Mouse (Mus musculus) heart, embryonic 14.5 days (tissue): Measurements from ENCODE around the gene Maml1. TPM values are rescaled to one million over a fixed set of nuclear protein-coding genes. Genes with fewer than 3 reads are reported as not detected.

Experiments used
- ATAC-seq: fragments of 200-750 bp; cut with Nextera tagmentation; 2 replicates; pipeline ENCODE4 v1.8.0; 2017; ENCODE audit warnings: low read depth, moderate TSS enrichment; ENCODE audit not compliant: insufficient number of reproducible peaks, insufficient read depth, low FRiP score
- H3K27ac ChIP-seq, 2 experiments: fragments of 200-500 bp in 1 of 2; fragments of 300-500 bp in 1 of 2; sonication (generic) in 1 of 2; replicated peaks in 1 of 2; 2 replicates each; pipeline ENCODE4 v1.5.1; 2012 to 2014; ENCODE audit warnings: low read depth in 2 of 2, low read length in 2 of 2, control low read depth in 1 of 2, mild to moderate bottlenecking in 1 of 2, mixed read lengths in 1 of 2; ENCODE audit not compliant: control insufficient read depth in 1 of 2, insufficient read depth in 1 of 2
- H3K27me3 ChIP-seq: fragments of 300-500 bp; sonication (generic); 2 replicates; pipeline ENCODE4 v1.6.1; 2014; ENCODE audit warnings: mild to moderate bottlenecking, low read length, control low read depth; ENCODE audit not compliant: control insufficient read depth, insufficient read depth
- H3K36me3 ChIP-seq: fragments of 300-500 bp; sonication (generic); 2 replicates; pipeline ENCODE4 v1.6.1; 2014; ENCODE audit warnings: mild to moderate bottlenecking, control low read depth, low read length, mixed read lengths; ENCODE audit not compliant: control insufficient read depth, insufficient read depth
- H3K4me1 ChIP-seq, 2 experiments: fragments of 200-500 bp in 1 of 2; fragments of 300-500 bp in 1 of 2; sonication (generic) in 1 of 2; 2 replicates each; pipeline ENCODE4 v1.6.1; 2012 to 2014; ENCODE audit warnings: low read length in 2 of 2, control low read depth in 1 of 2, mixed read lengths in 1 of 2; ENCODE audit not compliant: control insufficient read depth in 2 of 2, insufficient read depth in 2 of 2
- H3K4me2 ChIP-seq: fragments of 300-500 bp; sonication (generic); 2 replicates; pipeline ENCODE4 v1.6.1; 2014; ENCODE audit warnings: mild to moderate bottlenecking, low read length
- H3K4me3 ChIP-seq, 2 experiments: fragments of 200-500 bp in 1 of 2; fragments of 300-500 bp in 1 of 2; sonication (generic) in 1 of 2; 2 replicates each; pipeline ENCODE4 v1.5.1; 2012 to 2014; ENCODE audit warnings: low read length in 2 of 2, mild to moderate bottlenecking in 2 of 2, control low read depth in 1 of 2, low read depth in 1 of 2, moderate library complexity in 1 of 2; ENCODE audit not compliant: control insufficient read depth in 1 of 2, insufficient read depth in 1 of 2
- H3K9ac ChIP-seq: fragments of 300-500 bp; sonication (generic); 2 replicates; pipeline ENCODE4 v1.6.1; 2014; ENCODE audit warnings: mild to moderate bottlenecking, low read length
- H3K9me3 ChIP-seq: fragments of 300-500 bp; sonication (generic); 2 replicates; pipeline ENCODE4 v1.6.1; 2016; ENCODE audit warnings: low read length, control low read depth; ENCODE audit not compliant: control insufficient read depth
- WGBS: fragments of 180-500 bp; shearing (Covaris S2); extraction: QIAGEN DNeasy Blood & Tissue Kit; methylation state at CpG from one replicate; pipeline ENCODE4 v1.1.7; 2014; 5-methylcytosine and 5-hydroxymethylcytosine counted together
- polyA plus RNA-seq: library from polyadenylated mRNA; unstranded; fragments of >200 nt; fragmentation: Nextera tagmentation; extraction: Ambion mirVana; gene quantifications from 2 replicates; pipeline ENCODE4 v1.2.1, GENCODE M21; 2014

Maml1 gene
- polyA plus RNA-seq, 1 experiment from 2014 or later, result 5.6 TPM

- Histone ChIP-seq H3K9me3 (no peaks in the 10 kb centered on the region), H3K9ac (no peak overlapping the region), H3K27me3 (no peaks in the 10 kb centered on the region), H3K4me3 (no peak overlapping the region), H3K4me1 (no peaks in the 10 kb centered on the region), H3K4me2 (no peak overlapping the region), H3K27ac (no peak overlapping the region), H3K36me3 (peaks cover 100% of the 10 kb centered on the region)
- WGBS, result 88% methylated on average over 1 of the region's 2 CpGs
- ATAC-seq, result no peak
These were observed 11.3 kb upstream of the Maml1 start for GRCm38 (mm10) chr11:50303406-50303805.

GRCm38 (mm10) chr11:50291321-50292165, 568 bp downstream of the Maml1 start:
- peak overlapping the region; percentile 99 for H3K27ac ChIP-seq
- peak overlapping the region; percentile 100 for H3K9ac ChIP-seq
- H3K4me3 ChIP-seq, result peak overlapping the region; percentile 95 to 99
- peak; percentile 76 for ATAC-seq
- no peaks in the 10 kb centered on the region for H3K9me3 ChIP-seq
- H3K4me2 ChIP-seq, result peak overlapping the region; percentile 89
- under 1% methylated on average over 73 of the region's 85 CpGs for whole genome bisulfite sequencing
- H3K4me1 ChIP-seq, result peaks cover 6 to 17% of the 10 kb centered on the region in 2 experiments
- peaks cover 65% of the 10 kb centered on the region for H3K36me3 ChIP-seq
- no peaks in the 10 kb centered on the region for H3K27me3 ChIP-seq

- Histone ChIP-seq H3K9me3 (no peaks in the 10 kb centered on the region), H3K4me3 (peak overlapping the region; percentile 95 to 99), H3K4me1 (peaks cover 6 to 17% of the 10 kb centered on the region in 2 experiments), H3K9ac (peak overlapping the region; percentile 100), H3K27me3 (no peaks in the 10 kb centered on the region), H3K27ac (peak overlapping the region; percentile 99), H3K36me3 (peaks cover 66% of the 10 kb centered on the region), H3K4me2 (peak overlapping the region; percentile 89)
- no peak for ATAC-seq
- 17% methylated on average over 20 of the region's 20 CpGs for WGBS
These were observed 1.5 kb downstream of the Maml1 start for GRCm38 (mm10) chr11:50290486-50291225.

DNA sequence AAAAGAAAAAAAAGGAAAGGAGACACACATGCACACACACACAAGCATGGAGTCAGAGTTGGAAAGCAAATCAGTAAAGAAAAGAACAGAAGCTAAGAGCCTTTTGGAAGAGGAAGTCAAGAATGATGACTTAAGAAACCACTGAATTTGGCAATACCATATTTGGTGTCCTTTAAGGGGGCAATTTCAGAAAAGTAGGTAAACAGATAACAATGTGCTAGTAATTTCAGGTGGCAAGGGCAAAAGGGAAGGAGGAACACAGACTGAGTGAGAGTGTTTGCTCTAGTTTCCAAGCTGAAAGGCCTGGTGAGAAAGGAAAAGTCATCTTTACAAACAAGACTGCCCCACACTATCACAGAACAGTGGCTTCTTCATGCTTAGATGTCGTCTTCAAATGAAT, 5.7 kb downstream of the Maml1 start:
- Histone ChIP-seq H3K36me3 (peaks cover 47% of the 10 kb centered on the region), H3K9ac (no peak overlapping the region), H3K4me2 (no peak overlapping the region), H3K27ac (no peak overlapping the region), H3K27me3 (no peaks in the 10 kb centered on the region), H3K9me3 (no peaks in the 10 kb centered on the region), H3K4me1 (peaks cover 4 to 15% of the 10 kb centered on the region in 2 experiments), H3K4me3 (no peak overlapping the region)
- no peak for ATAC-seq
- WGBS, result 78% methylated on average over 1 of the region's 1 CpGs

DNA sequence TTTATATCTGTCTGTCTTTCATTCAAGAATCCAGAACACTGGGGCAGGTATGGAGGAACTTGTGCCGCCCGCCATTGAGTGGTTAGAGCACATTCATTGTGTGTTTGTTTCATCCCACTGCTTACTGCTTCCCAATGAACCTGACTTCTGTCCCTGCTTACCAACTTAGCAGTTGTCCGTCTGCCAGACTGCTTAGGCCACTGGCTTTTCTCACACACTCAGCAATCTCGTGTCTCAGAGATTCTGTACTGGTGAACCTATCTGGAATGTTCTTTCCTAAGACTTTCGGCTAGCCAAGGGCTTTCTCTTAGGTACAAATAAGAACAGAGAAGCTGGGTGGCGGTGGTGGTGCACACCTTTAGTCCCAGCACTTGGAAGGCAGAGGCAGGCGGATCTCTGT, 6.4 kb downstream of the Maml1 start:
- 86% methylated on average over 7 of the region's 7 CpGs for WGBS
- ATAC-seq, result no peak

GRCm38 (mm10) chr11:50285263-50285662, 6.8 kb downstream of the Maml1 start:
- 96% methylated on average over 5 of the region's 5 CpGs for WGBS
- Histone ChIP-seq H3K36me3 (peaks cover 56% of the 10 kb centered on the region), H3K9me3 (no peaks in the 10 kb centered on the region)

More for the DNA sequence above, 6.4 kb downstream of the Maml1 start:
- Histone ChIP-seq H3K4me2 (no peak overlapping the region), H3K4me1 (peaks cover 4 to 15% of the 10 kb centered on the region in 2 experiments), H3K27ac (no peak overlapping the region), H3K9me3 (no peaks in the 10 kb centered on the region), H3K9ac (no peak overlapping the region), H3K27me3 (no peaks in the 10 kb centered on the region), H3K4me3 (no peak overlapping the region), H3K36me3 (peaks cover 53% of the 10 kb centered on the region)

GRCm38 (mm10) chr11:50280053-50280452, 12.1 kb downstream of the Maml1 start:
- peaks cover 19% of the 10 kb centered on the region for H3K36me3 ChIP-seq
- no peak overlapping the region for H3K27ac ChIP-seq
- H3K9ac ChIP-seq, result no peak overlapping the region
- WGBS, result 77% methylated on average over 1 of the region's 1 CpGs
- H3K4me1 ChIP-seq, result peaks cover 8 to 18% of the 10 kb centered on the region in 2 experiments
- no peaks in the 10 kb centered on the region for H3K9me3 ChIP-seq
- H3K4me3 ChIP-seq, result no peak overlapping the region
- no peak overlapping the region for H3K4me2 ChIP-seq
- no peaks in the 10 kb centered on the region for H3K27me3 ChIP-seq
- ATAC-seq, result no peak

More at GRCm38 (mm10) chr11:50285263-50285662, 6.8 kb downstream of the Maml1 start:
- Histone ChIP-seq H3K4me1 (peaks cover 1 to 12% of the 10 kb centered on the region in 2 experiments; a peak in 3 of 4 replicates), H3K27me3 (no peaks in the 10 kb centered on the region), H3K4me2 (no peak overlapping the region), H3K9ac (no peak overlapping the region), H3K27ac (no peak overlapping the region), H3K4me3 (no peak overlapping the region)
- ATAC-seq, result no peak
